Mouse (Mus musculus): ENCODE measurements at regions not wholly inside any gene's neighbourhood (a gene's known extent, or its start where the extent isn't known, plus 50 kb on each side); places are given as distances from the start of the nearest gene placed in this dataset.
"Not testable (repeated sequence)": the region's sequence is repeated elsewhere in the genome, so short reads cannot be mapped to it uniquely, and the experiment has no call there.

- not testable (repeated sequence) for H3K4me3 ChIP-seq; H3K4me2 ChIP-seq (replicated peaks); H3K9me3 ChIP-seq; H3K4me1 ChIP-seq; H3K9ac ChIP-seq; ATAC-seq (ENCODE audit: low FRiP score, low read depth); H3K27ac ChIP-seq; H3K36me3 ChIP-seq; H3K27me3 ChIP-seq
- 77% methylated on average over 6 of the region's 6 CpGs for WGBS
Observed at GRCm38 (mm10) chr14:53766501-53766900, 487.4 kb downstream of the Dad1 start.

GRCm38 (mm10) chr14:53765918-53766317 lies 488.0 kb downstream of the Dad1 start:
- ATAC-seq (ENCODE audit: low FRiP score, low read depth); H3K9me3 ChIP-seq: not testable (repeated sequence)
- 88% methylated on average over 1 of the region's 1 CpGs for WGBS

GRCm38 (mm10) chr14:53760578-53760977 lies 493.3 kb downstream of the Dad1 start:
- H3K4me3 ChIP-seq; H3K4me2 ChIP-seq (replicated peaks); H3K27me3 ChIP-seq; H3K9me3 ChIP-seq; H3K9ac ChIP-seq; H3K36me3 ChIP-seq; H3K4me1 ChIP-seq; H3K27ac ChIP-seq; ATAC-seq (ENCODE audit: low FRiP score, low read depth): not testable (repeated sequence)
- 74% methylated on average over 2 of the region's 2 CpGs for WGBS

More at GRCm38 (mm10) chr14:53765918-53766317, 488.0 kb downstream of the Dad1 start:
- H3K36me3 ChIP-seq; H3K4me3 ChIP-seq; H3K4me2 ChIP-seq (replicated peaks); H3K27me3 ChIP-seq; H3K9ac ChIP-seq; H3K27ac ChIP-seq; H3K4me1 ChIP-seq: not testable (repeated sequence)

GRCm38 (mm10) chr14:53757782-53758181 lies 496.1 kb downstream of the Dad1 start:
- H3K9me3 ChIP-seq; H3K4me1 ChIP-seq; H3K4me3 ChIP-seq; H3K27ac ChIP-seq; H3K4me2 ChIP-seq (replicated peaks); H3K27me3 ChIP-seq; ATAC-seq (ENCODE audit: low FRiP score, low read depth); H3K9ac ChIP-seq; H3K36me3 ChIP-seq: not testable (repeated sequence)
- 84% methylated on average over 4 of the region's 4 CpGs for WGBS

GRCm38 (mm10) chr14:53757095-53757494 lies 496.8 kb downstream of the Dad1 start:
- H3K27ac ChIP-seq; ATAC-seq (ENCODE audit: low FRiP score, low read depth); H3K9ac ChIP-seq; H3K9me3 ChIP-seq; H3K36me3 ChIP-seq; H3K4me1 ChIP-seq; H3K4me2 ChIP-seq (replicated peaks); H3K4me3 ChIP-seq; H3K27me3 ChIP-seq: not testable (repeated sequence)
- no CpG with 5 or more reads among the region's 1 CpGs for WGBS

- H3K27ac ChIP-seq = no peak overlapping the region
- H3K4me2 ChIP-seq (replicated peaks) = no peak overlapping the region
- no peak overlapping the region for H3K9ac ChIP-seq
- 74% methylated on average over 4 of the region's 4 CpGs for WGBS
- H3K36me3 ChIP-seq = no peaks in the 10 kb centered on the region
- H3K4me3 ChIP-seq = no peak overlapping the region
- ATAC-seq (ENCODE audit: low FRiP score, low read depth) = no peak
- no peaks in the 10 kb centered on the region for H3K4me1 ChIP-seq
- H3K9me3 ChIP-seq = no peaks in the 10 kb centered on the region
- no peaks in the 10 kb centered on the region for H3K27me3 ChIP-seq
Observed at GRCm38 (mm10) chr14:53750703-53751441, 503.0 kb downstream of the Dad1 start.

GRCm38 (mm10) chr14:53743552-53743951 lies 510.4 kb downstream of the Dad1 start:
- 87% methylated on average over 3 of the region's 3 CpGs for WGBS
- not testable (repeated sequence) for H3K4me3 ChIP-seq; H3K9me3 ChIP-seq; H3K9ac ChIP-seq; H3K27me3 ChIP-seq; H3K36me3 ChIP-seq; H3K27ac ChIP-seq; H3K4me2 ChIP-seq (replicated peaks); H3K4me1 ChIP-seq; ATAC-seq (ENCODE audit: low FRiP score, low read depth)

- H3K36me3 ChIP-seq; H3K4me1 ChIP-seq; H3K27me3 ChIP-seq; H3K9ac ChIP-seq; ATAC-seq (ENCODE audit: low FRiP score, low read depth); H3K4me3 ChIP-seq; H3K4me2 ChIP-seq (replicated peaks); H3K9me3 ChIP-seq; H3K27ac ChIP-seq: not testable (repeated sequence)
- WGBS = 73% methylated on average over 2 of the region's 2 CpGs
Observed at GRCm38 (mm10) chr14:53742864-53743263, 511.0 kb downstream of the Dad1 start.

- not testable (repeated sequence) for H3K4me3 ChIP-seq; H3K36me3 ChIP-seq; H3K4me1 ChIP-seq; H3K9ac ChIP-seq; H3K27me3 ChIP-seq; ATAC-seq (ENCODE audit: low FRiP score, low read depth); H3K4me2 ChIP-seq (replicated peaks); H3K9me3 ChIP-seq; H3K27ac ChIP-seq
- WGBS = 39% methylated on average over 4 of the region's 4 CpGs
Observed at GRCm38 (mm10) chr14:53741246-53741645, 512.7 kb downstream of the Dad1 start.

GRCm38 (mm10) chr14:53737962-53738361 lies 515.9 kb downstream of the Dad1 start:
- H3K27ac ChIP-seq; H3K4me1 ChIP-seq; H3K4me2 ChIP-seq (replicated peaks); H3K36me3 ChIP-seq; H3K27me3 ChIP-seq; H3K9me3 ChIP-seq; H3K4me3 ChIP-seq; ATAC-seq (ENCODE audit: low FRiP score, low read depth); H3K9ac ChIP-seq: not testable (repeated sequence)
- WGBS = 44% methylated on average over 4 of the region's 4 CpGs

GRCm38 (mm10) chr14:53736274-53736673 lies 517.6 kb downstream of the Dad1 start:
- H3K4me3 ChIP-seq; H3K9me3 ChIP-seq; H3K36me3 ChIP-seq; H3K9ac ChIP-seq; H3K27me3 ChIP-seq; H3K4me2 ChIP-seq (replicated peaks); H3K27ac ChIP-seq; ATAC-seq (ENCODE audit: low FRiP score, low read depth); H3K4me1 ChIP-seq: not testable (repeated sequence)
- WGBS = 71% methylated on average over 4 of the region's 4 CpGs

- not testable (repeated sequence) for ATAC-seq (ENCODE audit: low FRiP score, low read depth); H3K4me2 ChIP-seq (replicated peaks); H3K27ac ChIP-seq; H3K9ac ChIP-seq; H3K27me3 ChIP-seq; H3K9me3 ChIP-seq; H3K4me1 ChIP-seq; H3K36me3 ChIP-seq; H3K4me3 ChIP-seq
- WGBS = no CpG with 5 or more reads among the region's 4 CpGs
Observed at GRCm38 (mm10) chr14:53731600-53731999, 522.3 kb downstream of the Dad1 start.

GRCm38 (mm10) chr14:53729877-53730276 lies 524.0 kb downstream of the Dad1 start:
- not testable (repeated sequence) for H3K9ac ChIP-seq; H3K27ac ChIP-seq; H3K4me2 ChIP-seq (replicated peaks); H3K4me3 ChIP-seq; ATAC-seq (ENCODE audit: low FRiP score, low read depth); H3K9me3 ChIP-seq; H3K36me3 ChIP-seq; H3K4me1 ChIP-seq; H3K27me3 ChIP-seq
- 60% methylated on average over 2 of the region's 7 CpGs for WGBS

Data from limb, embryonic 13.5 days (tissue).